Mouse (Mus musculus) forebrain, embryonic 16.5 days (tissue): ENCODE measurements around the gene Rfx5. TPM values are rescaled to one million over a fixed set of nuclear protein-coding genes. Genes with fewer than 3 reads are reported as not detected.

ENCODE experiments used
- ATAC-seq: fragments of 200-750 bp; cut with Nextera tagmentation; 2 replicates; pipeline ENCODE4 v1.8.0; 2017; ENCODE audit warnings: mild to moderate bottlenecking, moderate library complexity
- H3K27ac ChIP-seq: fragments of 300-500 bp; sonication (generic); 2 replicates; pipeline ENCODE4 v1.5.1; 2014; ENCODE audit warnings: low read length, control low read depth
- H3K27me3 ChIP-seq: fragments of 300-500 bp; sonication (generic); replicated peaks from 2 replicates; pipeline ENCODE4 v1.6.1; 2014; ENCODE audit warnings: low read length; ENCODE audit not compliant: control insufficient read depth, insufficient read depth
- H3K36me3 ChIP-seq: fragments of 300-500 bp; sonication (generic); 2 replicates; pipeline ENCODE4 v1.6.1; 2014; ENCODE audit not compliant: control insufficient read depth, insufficient read depth
- H3K4me1 ChIP-seq: fragments of 300-500 bp; sonication (generic); replicated peaks from 2 replicates; pipeline ENCODE4 v1.6.1; 2014; ENCODE audit warnings: low read length; ENCODE audit not compliant: control insufficient read depth, insufficient read depth
- H3K4me2 ChIP-seq: fragments of 300-500 bp; sonication (generic); 2 replicates; pipeline ENCODE4 v1.6.1; 2014; ENCODE audit warnings: mild to moderate bottlenecking, low read length, control low read depth
- H3K4me3 ChIP-seq: fragments of 300-500 bp; sonication (generic); replicated peaks from 2 replicates; pipeline ENCODE4 v1.5.1; 2014; ENCODE audit warnings: mild to moderate bottlenecking, low read length, control low read depth
- H3K9ac ChIP-seq: fragments of 300-500 bp; sonication (generic); replicated peaks from 2 replicates; pipeline ENCODE4 v1.6.1; 2014; ENCODE audit warnings: low read depth, low read length, control low read depth
- H3K9me3 ChIP-seq: fragments of 300-500 bp; sonication (generic); 2 replicates; pipeline ENCODE4 v1.6.1; 2016; ENCODE audit warnings: low read length; ENCODE audit not compliant: control insufficient read depth
- WGBS: fragments of 180-500 bp; shearing (Covaris S2); extraction: QIAGEN DNeasy Blood & Tissue Kit; methylation state at CpG from one replicate; pipeline ENCODE4 v1.1.7; 2014; 5-methylcytosine and 5-hydroxymethylcytosine counted together
- polyA plus RNA-seq: library from polyadenylated mRNA; unstranded; fragments of >200 nt; fragmentation: Nextera tagmentation; extraction: Ambion mirVana; gene quantifications from 2 replicates; pipeline ENCODE4 v1.2.1, GENCODE M21; 2015

The Rfx5 gene
- polyA plus RNA-seq, 1 experiment from 2014 or later: 6.7 TPM

DNA sequence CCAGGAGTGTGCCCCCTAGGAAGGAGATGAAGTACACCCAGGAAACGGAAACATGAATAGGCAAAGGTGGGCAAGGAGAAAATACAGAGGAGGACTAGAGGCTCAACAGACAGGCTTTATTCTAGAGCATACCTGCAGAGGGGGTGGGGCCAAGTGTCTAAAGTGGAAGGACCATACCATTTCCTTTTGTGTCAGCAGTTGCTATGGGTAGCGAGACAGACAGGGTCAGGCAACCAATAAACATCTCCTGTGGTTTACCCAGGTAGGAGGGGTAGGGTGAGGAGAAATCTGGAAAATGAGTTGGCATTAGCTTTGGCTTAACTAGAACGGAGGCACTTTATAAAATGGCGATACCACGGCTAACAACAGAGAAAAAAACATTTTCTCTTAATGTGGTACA is 1.1 kb upstream of the Rfx5 start:
- no peaks in the 10 kb centered on the region for H3K36me3 ChIP-seq
- 67% methylated on average over 5 of the region's 5 CpGs for WGBS
- no peak overlapping the region for H3K9ac ChIP-seq
- H3K27me3 ChIP-seq: no peaks in the 10 kb centered on the region
- H3K4me3 ChIP-seq: peak overlapping the region; percentile 81
- H3K4me2 ChIP-seq: peak overlapping the region; percentile 70
- no peak for ATAC-seq
- H3K27ac ChIP-seq: no peak overlapping the region
- H3K4me1 ChIP-seq: peaks cover 13% of the 10 kb centered on the region
- H3K9me3 ChIP-seq: no peaks in the 10 kb centered on the region

DNA sequence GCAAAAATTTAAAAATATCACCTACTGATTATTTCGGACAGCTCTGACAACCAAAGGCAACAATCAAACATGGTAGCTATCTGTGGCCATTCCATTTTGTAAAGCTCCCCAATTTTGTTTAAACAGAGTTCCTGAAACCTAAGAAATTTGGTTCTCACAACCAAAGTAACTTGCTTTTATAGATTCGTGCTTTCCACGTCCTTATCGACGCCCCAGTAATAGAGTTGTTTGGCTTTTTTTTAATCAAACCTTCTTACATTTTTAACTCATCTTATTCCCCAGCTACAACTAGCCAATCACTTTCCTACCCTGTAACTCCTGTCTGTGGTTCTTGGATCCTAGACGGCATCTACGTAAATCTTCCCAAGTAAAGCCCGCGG is 501 bp upstream of the Rfx5 start:
- Histone ChIP-seq H3K4me3 (peak overlapping the region; percentile 81), H3K27ac (peak overlapping the region; percentile 95), H3K4me2 (peak overlapping the region; percentile 70), H3K9ac (peak overlapping the region; percentile 55), H3K4me1 (peaks cover 13% of the 10 kb centered on the region), H3K9me3 (no peaks in the 10 kb centered on the region), H3K27me3 (no peaks in the 10 kb centered on the region), H3K36me3 (no peaks in the 10 kb centered on the region)
- ATAC-seq: no peak; the same call in 1 of the 2 replicates
- WGBS: 10% methylated on average over 9 of the region's 9 CpGs

DNA sequence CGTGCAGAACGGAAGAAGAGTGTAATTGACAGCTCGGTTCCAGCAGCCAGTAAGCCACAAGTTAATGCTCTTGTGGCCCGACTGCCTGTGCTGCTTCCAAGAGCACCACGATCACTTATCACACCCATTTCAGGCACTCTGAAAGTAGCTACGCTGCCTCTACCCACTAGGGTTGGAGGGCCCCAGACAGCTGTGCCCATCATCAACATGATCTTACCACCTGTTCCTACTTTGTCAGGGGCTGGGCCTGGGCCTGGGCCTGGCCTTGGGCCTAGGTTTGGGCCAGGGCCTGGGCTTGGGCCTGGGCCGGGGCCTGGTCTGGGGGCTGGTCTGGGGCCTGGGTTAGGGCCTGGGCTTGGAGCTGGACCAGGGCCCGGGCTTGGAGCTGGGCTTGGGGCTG is 4.4 kb downstream of the Rfx5 start:
- no peaks in the 10 kb centered on the region for H3K36me3 ChIP-seq
- H3K9me3 ChIP-seq: no peaks in the 10 kb centered on the region
- no peaks in the 10 kb centered on the region for H3K27me3 ChIP-seq
- H3K4me3 ChIP-seq: no peak overlapping the region
- H3K4me1 ChIP-seq: peaks cover 10% of the 10 kb centered on the region
- no peak overlapping the region for H3K9ac ChIP-seq
- H3K4me2 ChIP-seq: no peak overlapping the region
- WGBS: 93% methylated on average over 8 of the region's 8 CpGs
- ATAC-seq: no peak
- no peak overlapping the region for H3K27ac ChIP-seq

DNA sequence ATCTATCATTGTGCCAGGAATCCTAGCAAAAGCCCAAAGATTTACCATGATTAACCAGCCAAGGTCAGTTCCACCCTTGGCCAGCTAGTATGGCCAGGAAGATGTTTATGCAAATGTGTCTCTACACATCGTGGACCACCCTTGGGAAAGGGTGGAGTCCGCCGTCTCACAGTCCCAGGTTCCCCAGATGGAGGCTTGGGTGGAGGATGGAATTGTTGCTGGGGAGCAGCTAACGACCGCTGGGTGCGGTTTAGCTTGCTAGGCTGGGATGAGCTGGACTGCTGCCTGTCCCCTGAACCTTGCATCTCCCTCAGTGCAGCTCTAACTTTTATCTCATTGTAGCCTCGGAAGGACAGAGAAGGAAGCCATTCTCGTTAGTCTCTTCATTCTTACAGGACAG is 6.0 kb downstream of the Rfx5 start:
- 49% methylated on average over 8 of the region's 8 CpGs for WGBS
- no peak overlapping the region for H3K4me2 ChIP-seq
- H3K27me3 ChIP-seq: no peaks in the 10 kb centered on the region
- H3K27ac ChIP-seq: no peak overlapping the region
- no peaks in the 10 kb centered on the region for H3K36me3 ChIP-seq
- peaks cover 4% of the 10 kb centered on the region for H3K4me1 ChIP-seq
- H3K9ac ChIP-seq: no peak overlapping the region
- no peak overlapping the region for H3K4me3 ChIP-seq
- no peak for ATAC-seq
- no peaks in the 10 kb centered on the region for H3K9me3 ChIP-seq

DNA sequence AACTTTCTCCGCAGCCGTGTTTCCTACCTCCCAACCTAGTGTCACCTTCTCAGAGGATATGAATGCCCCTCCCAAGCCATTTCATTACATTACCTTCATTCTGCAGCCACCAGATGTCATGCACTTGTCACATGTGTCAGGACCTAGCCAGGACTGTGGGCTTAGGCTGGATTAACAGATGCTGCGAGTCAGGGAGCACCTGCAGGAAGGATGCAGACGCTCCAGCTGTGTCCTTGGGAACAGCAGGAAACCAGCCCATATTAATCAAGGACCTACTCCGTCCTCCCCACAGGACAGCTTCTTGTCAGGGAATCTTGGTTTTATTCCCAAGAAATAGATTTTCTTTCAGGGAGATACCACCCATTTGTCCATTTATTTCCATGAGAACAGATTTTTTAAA is 6.4 kb downstream of the Rfx5 start:
- 47% methylated on average over 5 of the region's 5 CpGs for WGBS
- Histone ChIP-seq H3K27ac (no peak overlapping the region), H3K9me3 (no peaks in the 10 kb centered on the region), H3K36me3 (no peaks in the 10 kb centered on the region), H3K4me3 (no peak overlapping the region), H3K9ac (no peak overlapping the region), H3K4me1 (no peaks in the 10 kb centered on the region; the same call in 1 of the 2 replicates), H3K4me2 (no peak overlapping the region), H3K27me3 (no peaks in the 10 kb centered on the region)
- ATAC-seq: no peak

DNA sequence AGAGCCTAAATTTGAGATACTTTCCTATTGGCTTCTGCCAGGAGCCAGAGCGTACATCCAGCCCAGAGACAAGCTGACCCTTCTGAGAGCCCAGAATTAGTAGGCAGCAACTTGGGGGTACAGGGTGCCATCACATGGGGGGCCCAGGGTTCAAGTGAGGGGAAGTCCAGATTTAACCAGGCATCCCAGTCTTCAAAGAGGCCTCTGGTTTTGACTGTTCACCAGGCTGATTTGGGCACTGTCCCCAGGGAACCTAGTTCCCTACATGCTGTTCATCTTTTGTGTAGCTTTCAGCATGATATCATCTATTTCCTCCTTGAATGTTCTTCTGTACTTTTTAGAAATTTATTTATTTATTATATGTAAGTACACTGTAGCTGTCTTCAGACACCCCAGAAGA is 11.1 kb downstream of the Rfx5 start:
- Histone ChIP-seq H3K27ac (no peak overlapping the region), H3K4me2 (no peak overlapping the region), H3K36me3 (no peaks in the 10 kb centered on the region), H3K27me3 (no peaks in the 10 kb centered on the region), H3K4me3 (no peak overlapping the region), H3K4me1 (no peaks in the 10 kb centered on the region), H3K9me3 (no peaks in the 10 kb centered on the region), H3K9ac (no peak overlapping the region)
- no peak for ATAC-seq
- 94% methylated on average over 1 of the region's 1 CpGs for WGBS

DNA sequence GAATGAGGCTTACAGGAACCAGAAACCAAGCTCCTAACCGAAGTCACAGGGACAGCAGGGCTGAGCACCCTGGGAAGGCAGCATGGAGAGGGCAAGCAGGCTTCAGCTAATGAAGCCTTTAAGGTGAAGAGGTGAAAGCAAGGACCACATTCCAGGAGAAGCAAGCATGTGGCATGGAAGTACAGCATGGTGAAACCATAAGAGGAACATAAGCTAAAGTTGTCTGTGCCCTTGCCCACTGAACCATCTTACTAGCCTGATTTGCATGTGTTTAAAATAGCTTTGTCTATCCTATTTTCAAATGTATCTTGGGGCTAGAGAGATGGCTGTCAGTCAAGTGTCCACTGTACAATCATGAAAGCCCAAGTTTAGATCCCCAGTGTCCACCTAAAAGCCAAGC is 12.0 kb downstream of the Rfx5 start:
- ATAC-seq: no peak
- Histone ChIP-seq H3K4me1 (no peaks in the 10 kb centered on the region), H3K36me3 (no peaks in the 10 kb centered on the region), H3K27ac (no peak overlapping the region), H3K9me3 (no peaks in the 10 kb centered on the region), H3K9ac (no peak overlapping the region), H3K4me3 (no peak overlapping the region), H3K4me2 (no peak overlapping the region), H3K27me3 (no peaks in the 10 kb centered on the region)
- 71% methylated on average over 1 of the region's 1 CpGs for WGBS

DNA sequence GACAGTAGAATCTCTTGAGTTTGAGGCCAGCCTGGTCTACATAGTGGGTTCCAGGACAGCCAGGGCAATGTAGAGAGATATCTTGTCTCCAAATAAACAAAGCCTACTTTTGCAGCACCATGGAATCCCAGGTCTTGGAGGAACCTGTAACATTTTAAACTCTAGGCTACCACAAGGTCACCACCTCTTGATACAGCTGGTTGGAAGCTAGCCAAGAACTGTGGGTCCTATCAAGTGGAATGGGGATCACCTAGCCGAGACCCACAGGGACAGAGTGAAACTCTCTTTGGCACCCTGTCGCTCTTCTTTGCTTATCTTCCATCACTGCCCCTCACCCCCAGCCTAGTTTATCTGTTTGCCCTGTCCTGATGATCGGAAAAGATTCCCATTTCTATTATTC is 18.7 kb downstream of the Rfx5 start:
- Histone ChIP-seq H3K27ac (no peak overlapping the region), H3K4me2 (no peak overlapping the region), H3K36me3 (no peaks in the 10 kb centered on the region), H3K27me3 (no peaks in the 10 kb centered on the region), H3K9ac (no peak overlapping the region), H3K9me3 (no peaks in the 10 kb centered on the region), H3K4me3 (no peak overlapping the region), H3K4me1 (peaks cover 17% of the 10 kb centered on the region)
- ATAC-seq: no peak
- 87% methylated on average over 3 of the region's 3 CpGs for WGBS

DNA sequence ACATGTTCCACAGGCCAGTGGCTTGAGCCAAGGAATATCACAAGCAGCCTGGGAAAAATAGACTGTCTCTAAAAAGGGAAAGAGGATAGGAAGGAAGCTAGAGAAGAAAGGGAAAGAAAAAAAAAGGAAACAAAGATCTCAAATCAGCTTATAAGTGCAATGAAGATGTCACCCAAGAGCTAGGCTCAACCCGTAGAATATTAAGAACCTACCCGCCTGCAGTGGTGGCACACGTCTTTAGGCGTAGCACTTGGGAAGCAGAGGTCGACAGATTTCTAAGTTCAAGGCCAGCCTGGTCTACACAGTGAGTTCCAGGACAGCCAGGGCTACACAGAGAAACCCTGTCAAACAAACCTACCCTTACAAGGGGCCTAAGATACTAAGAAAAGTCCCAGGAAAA is 19.7 kb downstream of the Rfx5 start:
- no peak for ATAC-seq
- Histone ChIP-seq H3K9me3 (no peaks in the 10 kb centered on the region), H3K4me2 (no peak overlapping the region), H3K36me3 (no peaks in the 10 kb centered on the region), H3K9ac (no peak overlapping the region), H3K27me3 (no peaks in the 10 kb centered on the region), H3K4me1 (peaks cover 17% of the 10 kb centered on the region), H3K4me3 (no peak overlapping the region), H3K27ac (no peak overlapping the region)
- WGBS: 87% methylated on average over 5 of the region's 5 CpGs

DNA sequence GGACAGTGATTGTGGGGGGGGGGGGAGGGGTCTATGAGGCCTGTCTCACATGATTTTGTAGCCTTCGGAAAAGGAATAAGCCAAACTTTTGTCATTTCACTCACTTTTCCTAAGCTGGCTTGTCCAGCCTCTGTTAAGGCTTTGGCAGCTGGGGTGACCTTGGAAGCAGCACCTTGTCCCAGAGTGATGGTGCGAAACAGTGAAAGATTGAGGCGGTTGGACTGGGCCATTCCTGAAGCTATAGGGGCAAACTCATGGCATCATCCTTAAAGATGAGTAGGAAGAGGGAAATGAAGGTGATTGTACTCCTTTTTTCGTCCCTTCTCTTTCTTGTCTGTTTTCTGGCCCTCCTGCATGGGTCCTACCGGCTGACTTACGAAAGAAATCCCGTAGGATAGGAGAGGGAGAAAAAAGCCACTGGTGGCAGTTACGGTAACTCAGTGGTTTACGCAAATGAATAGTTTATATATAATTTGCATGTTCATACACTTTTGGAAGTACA is 20.2 kb downstream of the Rfx5 start:
- Histone ChIP-seq H3K27me3 (no peaks in the 10 kb centered on the region), H3K9ac (peak overlapping the region; percentile 16; the same call in 1 of the 2 replicates), H3K4me1 (peaks cover 17% of the 10 kb centered on the region), H3K9me3 (no peaks in the 10 kb centered on the region), H3K27ac (no peak overlapping the region), H3K4me3 (peak overlapping the region; percentile 96), H3K36me3 (no peaks in the 10 kb centered on the region; the same call in 1 of the 2 replicates), H3K4me2 (peak overlapping the region; percentile 57)
- 19% methylated on average over 9 of the region's 9 CpGs for WGBS
- peak; percentile 29 for ATAC-seq
